Mouse (Mus musculus) CH12.LX (cell line): ENCODE results near the gene Pknox2. TPM values are rescaled to one million over a fixed set of nuclear protein-coding genes. Genes with fewer than 3 reads are reported as not detected.

Source experiments
- DNase-seq: peaks from one replicate; pipeline ENCODE4 v3.0.0-alpha.2; 2013; ENCODE audit errors: extremely low read depth
- H3K27ac ChIP-seq: 2 replicates; pipeline ENCODE4 v1.5.1; 2012; ENCODE audit warnings: low read depth, mild to moderate bottlenecking, control low read depth, moderate library complexity; ENCODE audit not compliant: insufficient read depth
- H3K27me3 ChIP-seq: replicated peaks from 2 replicates; pipeline ENCODE3; 2012; ENCODE audit warnings: inconsistent platforms
- H3K36me3 ChIP-seq, 2 experiments: replicated peaks in 1 of 2; 2 replicates each; pipeline versions ENCODE3 to v1.6.1; 2012; ENCODE audit warnings: inconsistent platforms in 1 of 2, low read length in 1 of 2, mild to moderate bottlenecking in 1 of 2, mixed read lengths in 1 of 2, moderate library complexity in 1 of 2; ENCODE audit not compliant: control insufficient read depth in 1 of 2, insufficient read depth in 1 of 2
- H3K4me1 ChIP-seq, 2 experiments: 2 replicates each; pipeline ENCODE4 v1.6.1; 2012; ENCODE audit warnings: inconsistent platforms in 1 of 2, moderate library complexity in 1 of 2; ENCODE audit not compliant: insufficient read depth in 2 of 2, control insufficient read depth in 1 of 2
- H3K4me2 ChIP-seq: 2 replicates; pipeline ENCODE4 v1.6.1; 2012; ENCODE audit warnings: low read depth, mild to moderate bottlenecking, control low read depth; ENCODE audit not compliant: poor library complexity, insufficient read depth, severe bottlenecking
- H3K4me3 ChIP-seq, 3 experiments: fragments of 150-350 bp in 1 of 3; sonication (generic) in 1 of 3; replicated peaks in 1 of 3; 2 replicates each; pipeline versions ENCODE3 to v1.5.1; 2011 to 2012; ENCODE audit warnings: low read depth in 2 of 3, low read length in 2 of 3, mild to moderate bottlenecking in 2 of 3, moderate library complexity in 2 of 3, control low read depth in 1 of 3, improper control_type of control experiment in 1 of 3, inconsistent platforms in 1 of 3, mixed read lengths in 1 of 3; ENCODE audit not compliant: poor library complexity in 1 of 3
- H3K79me2 ChIP-seq: replicated peaks from 2 replicates; pipeline ENCODE4 v1.6.1; 2012; ENCODE audit warnings: mild to moderate bottlenecking, moderate library complexity; ENCODE audit not compliant: control insufficient read depth, poor library complexity, insufficient read depth, severe bottlenecking; ENCODE audit errors: extremely low read depth
- H3K9ac ChIP-seq: 2 replicates; pipeline ENCODE4 v1.6.1; 2012; ENCODE audit warnings: low read depth, mild to moderate bottlenecking, control low read depth, moderate library complexity; ENCODE audit not compliant: insufficient read depth
- H3K9me3 ChIP-seq: replicated peaks from 2 replicates; pipeline ENCODE3; 2012; ENCODE audit warnings: low read length, inconsistent platforms, mixed read lengths
- CHD1 ChIP-seq: IDR thresholded peaks from 2 replicates; pipeline ENCODE4 v1.6.1; 2012; ENCODE audit warnings: low read depth, low read length, improper control_type of control experiment, inconsistent platforms
- CTCF ChIP-seq, 2 experiments: IDR thresholded peaks in 1 of 2; conservative IDR thresholded peaks in 1 of 2; 2 replicates each; pipeline ENCODE4 v1.5.1; 2011 to 2012; ENCODE audit warnings: low read depth in 2 of 2, low read length in 2 of 2, improper control_type of control experiment in 1 of 2, inconsistent platforms in 1 of 2, mild to moderate bottlenecking in 1 of 2, moderate library complexity in 1 of 2
- E2F4 ChIP-seq: IDR thresholded peaks from 2 replicates; pipeline ENCODE4 v1.6.1; 2011; ENCODE audit warnings: low read depth, low read length, improper control_type of control experiment; ENCODE audit not compliant: insufficient replicate concordance
- EP300 ChIP-seq: IDR thresholded peaks from 2 replicates; pipeline ENCODE4 v1.6.1; 2011; ENCODE audit warnings: low read length, improper control_type of control experiment
- ETS1 ChIP-seq: conservative IDR thresholded peaks from 2 replicates; pipeline ENCODE4 v1.6.1; 2012; ENCODE audit warnings: low read depth, mild to moderate bottlenecking, inconsistent platforms, low read length, improper control_type of control experiment, moderate library complexity
- GABPA ChIP-seq: IDR thresholded peaks from 2 replicates; pipeline ENCODE4 v1.6.1; 2012; ENCODE audit warnings: low read depth, low read length, improper control_type of control experiment, inconsistent platforms; ENCODE audit not compliant: insufficient replicate concordance
- HCFC1 ChIP-seq: IDR thresholded peaks from 2 replicates; pipeline ENCODE4 v1.6.1; 2012; ENCODE audit warnings: low read depth, mild to moderate bottlenecking, inconsistent platforms, low read length, improper control_type of control experiment
- IRF4 ChIP-seq: IDR thresholded peaks from 2 replicates; pipeline ENCODE4 v1.6.1; 2014; ENCODE audit warnings: low read depth, mild to moderate bottlenecking, inconsistent platforms, low read length, improper control_type of control experiment
- JUN ChIP-seq: IDR thresholded peaks from 2 replicates; pipeline ENCODE4 v1.6.1; 2011; ENCODE audit warnings: low read depth, mild to moderate bottlenecking, low read length, improper control_type of control experiment, moderate library complexity; ENCODE audit not compliant: insufficient read depth
- JUND ChIP-seq: conservative IDR thresholded peaks from 2 replicates; pipeline ENCODE4 v1.6.1; 2011; ENCODE audit warnings: low read depth, low read length, improper control_type of control experiment
- MAZ ChIP-seq: IDR thresholded peaks from 2 replicates; pipeline ENCODE4 v1.6.1; 2012; ENCODE audit warnings: low read depth, mild to moderate bottlenecking, inconsistent platforms, low read length, improper control_type of control experiment, moderate library complexity
- NELFE ChIP-seq: IDR thresholded peaks from 2 replicates; pipeline ENCODE4 v1.6.1; 2011; ENCODE audit warnings: low read depth, low read length, improper control_type of control experiment
- POLR2A ChIP-seq: IDR thresholded peaks from 2 replicates; pipeline ENCODE4 v1.6.1; 2011; ENCODE audit warnings: low read depth, mild to moderate bottlenecking, improper control_type of control experiment, low read length
- POLR2AphosphoS2 ChIP-seq: IDR thresholded peaks from 2 replicates; pipeline ENCODE4 v1.6.1; 2011; ENCODE audit warnings: low read depth, low read length, improper control_type of control experiment
- RAD21 ChIP-seq: IDR thresholded peaks from 2 replicates; pipeline ENCODE4 v1.6.1; 2011; ENCODE audit warnings: low read depth, mild to moderate bottlenecking, low read length, improper control_type of control experiment, moderate library complexity
- RCOR1 ChIP-seq: conservative IDR thresholded peaks from 2 replicates; pipeline ENCODE4 v1.6.1; 2012; ENCODE audit warnings: low read depth, mild to moderate bottlenecking, inconsistent platforms, low read length, improper control_type of control experiment
- SMC3 ChIP-seq: IDR thresholded peaks from 2 replicates; pipeline ENCODE4 v1.6.1; 2011; ENCODE audit warnings: low read depth, low read length, improper control_type of control experiment
- UBTF ChIP-seq: IDR thresholded peaks from 2 replicates; pipeline ENCODE4 v1.6.1; 2012; ENCODE audit warnings: low read depth, mild to moderate bottlenecking, inconsistent platforms, low read length, improper control_type of control experiment, moderate library complexity
- USF2 ChIP-seq: conservative IDR thresholded peaks from 2 replicates; pipeline ENCODE4 v1.6.1; 2011; ENCODE audit warnings: low read depth, low read length, improper control_type of control experiment
- ZKSCAN1 ChIP-seq: IDR thresholded peaks from 2 replicates; pipeline ENCODE4 v1.6.1; 2012; ENCODE audit warnings: low read depth, inconsistent platforms, low read length, improper control_type of control experiment, borderline replicate concordance
- ZMIZ1 ChIP-seq: IDR thresholded peaks from 2 replicates; pipeline ENCODE4 v1.6.1; 2012; ENCODE audit warnings: low read depth, mild to moderate bottlenecking, inconsistent platforms, low read length, improper control_type of control experiment
- ZNF384 ChIP-seq: IDR thresholded peaks from 2 replicates; pipeline ENCODE4 v1.6.1; 2012; ENCODE audit warnings: low read depth, low read length, improper control_type of control experiment, inconsistent platforms
- dilution Hi-C: fragments of 300-500 bp; cut with MboI; formaldehyde crosslinking; loops from 2 replicates; pipeline ENCODE4 v1.14.3; 2020; ENCODE audit warnings: low sequenced_read_pairs; ENCODE audit not compliant: extremely low pct_unique_long_range_greater_than_20kb, extremely low pct_ligation_motif_present
- in situ Hi-C: fragments of 300-500 bp; cut with MboI; formaldehyde crosslinking; loops from 3 replicates; pipeline ENCODE4 v1.14.3; 2019; ENCODE audit warnings: low sequenced_read_pairs, low pct_ligation_motif_present, low pct_unique_long_range_greater_than_20kb, mixed read lengths
- polyA plus RNA-seq: library from polyadenylated mRNA; unstranded; fragments of >175 nt; gene quantifications from 2 replicates; pipeline ENCODE4 v1.2.1, GENCODE M21; 2012; ENCODE audit warnings: low read depth; ENCODE audit not compliant: insufficient read length
- total RNA-seq, 2 experiments: library from RNA; depleted of rRNA; stranded (reverse); fragments of 300-350 nt in 1 of 2; fragments of >200 nt in 1 of 2; gene quantifications; 2 replicates each; pipeline ENCODE4 v1.2.3; 2012 to 2014

Pknox2 gene
- total and polyA plus RNA-seq, 3 experiments = 0.08 to 0.11 TPM; not detected in 1

GRCm38 (mm10) chr9:36916915-36917314 is 230.3 kb downstream of the Pknox2 start:
- no peak overlapping the region for H3K9ac ChIP-seq
- DNase-seq = no peak
- dilution Hi-C loops = no loop called here
- no peaks in the 10 kb centered on the region for H3K36me3 ChIP-seq
- no peak overlapping the region for H3K4me2 ChIP-seq
- H3K4me1 ChIP-seq = peaks cover 0 to 5% of the 10 kb centered on the region in 2 experiments; a peak in 1 of 4 replicates
- H3K79me2 ChIP-seq = no peaks in the 10 kb centered on the region
- in situ Hi-C loops = no loop called here
- TF ChIP-seq IRF4 = no peak
- no peak for TF ChIP-seq ZMIZ1
- TF ChIP-seq ZNF384 = no peak
- TF ChIP-seq SMC3 = no peak
- no peak for TF ChIP-seq HCFC1
- TF ChIP-seq POLR2A = no peak
- no peak for TF ChIP-seq JUN
- no peak for TF ChIP-seq RCOR1
- TF ChIP-seq JUND = no peak
- no peak for TF ChIP-seq E2F4
- no peak for TF ChIP-seq USF2
- TF ChIP-seq ZKSCAN1 = no peak
- TF ChIP-seq UBTF = no peak
- no peak for TF ChIP-seq CHD1
- no peak for TF ChIP-seq POLR2AphosphoS2
- no peak for TF ChIP-seq ETS1
- no peak for TF ChIP-seq GABPA
- no peak overlapping the region for H3K4me3 ChIP-seq
- peaks cover 47% of the 10 kb centered on the region for H3K27me3 ChIP-seq
- no peaks in the 10 kb centered on the region for H3K9me3 ChIP-seq
- H3K27ac ChIP-seq = no peak overlapping the region

- Histone ChIP-seq H3K36me3 (no peaks in the 10 kb centered on the region), H3K27ac (no peak overlapping the region), H3K79me2 (no peaks in the 10 kb centered on the region)
- dilution Hi-C loops = no loop called here
- in situ Hi-C loops = no loop called here
- peak; percentile 52 for DNase-seq
- TF ChIP-seq MAZ = 0 out of 2 replicates have a peak, but pooled peaks have one; percentile 26
- TF ChIP-seq EP300 = no peak
- no peak for TF ChIP-seq IRF4
- TF ChIP-seq CTCF (conservative IDR thresholded peaks at IDR 0.05 in 1 of 2, IDR thresholded peaks at IDR 0.05 in 1 of 2; ENCODE audit: low read depth in 2 of 2, low read length in 2 of 2) = peak; percentile 80 to 90
- peak; percentile 73 for TF ChIP-seq RAD21
- 0 out of 2 replicates have a peak, but pooled peaks have one; percentile 24 for TF ChIP-seq NELFE
- TF ChIP-seq SMC3 = peak; percentile 60
- TF ChIP-seq, all 38 proteins: peak for 5
- H3K27me3 ChIP-seq = peaks cover 49% of the 10 kb centered on the region
- no peak overlapping the region for H3K4me3 ChIP-seq
- H3K9me3 ChIP-seq = no peaks in the 10 kb centered on the region
- H3K4me2 ChIP-seq = no peak overlapping the region
- H3K4me1 ChIP-seq = peaks cover 0 to 5% of the 10 kb centered on the region in 2 experiments; a peak in 1 of 4 replicates
- no peak overlapping the region for H3K9ac ChIP-seq
Observed at GRCm38 (mm10) chr9:36916362-36916761, 230.8 kb downstream of the Pknox2 start.
